In genomic region chr8:108496101-108496500, GRCm38 (mm10) we compare ENCODE assay signal across 18 mouse cellular contexts.
DNase-seq lines count a peak whose midpoint lies in the region; ATAC-seq and TF ChIP-seq lines count a peak whose summit lies in the region.
"Had no signal": no experiment of that assay in that cellular context is flagged by ENCODE, and none has a peak within 500 bp of the region (broad histone marks: within the 10 kb centered on the region; RNA-seq: fewer than 3 reads in every experiment).

No protein-coding gene starts in this region.

- H3K27me3 ChIP-seq in lung, embryonic 14.5 days (ENCODE audit: insufficient read depth, low read length) = no peaks in the 10 kb centered on the region
- H3K27me3 ChIP-seq in forebrain, embryonic 15.5 days = no peaks in the 10 kb centered on the region
- H3K27me3 ChIP-seq in midbrain, embryonic 13.5 days = no peaks in the 10 kb centered on the region

- peak; percentile 63 for DNase-seq in lung, embryonic 14.5 days
- no peak for DNase-seq in lung, postnatal 36 days
- peak; percentile 76 for DNase-seq in brain, embryonic 14.5 days (ENCODE audit: low read depth)
- no peak for DNase-seq in cerebellum, adult 11-12 months
- DNase-seq in natural killer cell, adult 2 months (ENCODE audit: low spot score in 2 of 2) = no peak
- DNase-seq in heart, adult 8-10 months (ENCODE audit: low spot score) = no peak
- DNase-seq: adrenal gland, postnatal 36 days; gastrocnemius, postnatal 10 days; heart, postnatal 14 days; layer of hippocampus, postnatal 36 days; left cerebral cortex, postnatal 4 days; lung, adult 18-20 months; right cerebral cortex, postnatal 25 days; thymus, postnatal 4 days had no signal

- no peak for TF ChIP-seq POLR2A in brain, embryonic 14.5 days (IDR thresholded peaks at IDR 0.05; ENCODE audit: borderline replicate concordance, extremely low read depth, insufficient read depth, insufficient read length, poor library complexity, severe bottlenecking)

- no peak overlapping the region for H3K4me3 ChIP-seq in lung, embryonic 14.5 days (ENCODE audit: low read depth, low read length)
- H3K4me3 ChIP-seq in forebrain, embryonic 15.5 days = no peak overlapping the region
- H3K4me3 ChIP-seq in midbrain, embryonic 13.5 days (replicated peaks) = no peak overlapping the region

- 35% methylated on average over 12 of the region's 12 CpGs for WGBS in lung, embryonic 14.5 days
- 45% methylated on average over 12 of the region's 12 CpGs for WGBS in forebrain, embryonic 15.5 days
- 61% methylated on average over 12 of the region's 12 CpGs for WGBS in midbrain, embryonic 13.5 days

- no peak overlapping the region for H3K27ac ChIP-seq in lung, embryonic 14.5 days (ENCODE audit: low read depth)
- peak overlapping the region; percentile 70 for H3K27ac ChIP-seq in forebrain, embryonic 15.5 days (replicated peaks)
- H3K27ac ChIP-seq in midbrain, embryonic 13.5 days = peak overlapping the region; percentile 74

- no peaks in the 10 kb centered on the region for H3K4me1 ChIP-seq in lung, embryonic 14.5 days (ENCODE audit: insufficient read depth)
- peaks cover 19% of the 10 kb centered on the region for H3K4me1 ChIP-seq in forebrain, embryonic 15.5 days
- peaks cover 21% of the 10 kb centered on the region for H3K4me1 ChIP-seq in midbrain, embryonic 13.5 days (replicated peaks)

- H3K36me3 ChIP-seq in lung, embryonic 14.5 days (ENCODE audit: insufficient read depth) = no peaks in the 10 kb centered on the region
- no peaks in the 10 kb centered on the region for H3K36me3 ChIP-seq in forebrain, embryonic 15.5 days
- no peaks in the 10 kb centered on the region for H3K36me3 ChIP-seq in midbrain, embryonic 13.5 days
- H3K36me3 ChIP-seq: G1E had no signal

- H3K9me3 ChIP-seq in lung, embryonic 14.5 days (ENCODE audit: low read depth, low read length) = no peaks in the 10 kb centered on the region
- no peaks in the 10 kb centered on the region for H3K9me3 ChIP-seq in forebrain, embryonic 15.5 days
- no peaks in the 10 kb centered on the region for H3K9me3 ChIP-seq in midbrain, embryonic 13.5 days

- H3K4me2 ChIP-seq in lung, embryonic 14.5 days = no peak overlapping the region
- H3K4me2 ChIP-seq in forebrain, embryonic 15.5 days (replicated peaks) = no peak overlapping the region
- H3K4me2 ChIP-seq in midbrain, embryonic 13.5 days (replicated peaks) = no peak overlapping the region
- H3K4me2 ChIP-seq: heart, embryonic 11.5 days had no signal

- TF ChIP-seq CTCF in lung, embryonic 14.5 days (IDR thresholded peaks at IDR 0.05; ENCODE audit: low read depth) = no peak
- TF ChIP-seq CTCF in brain, embryonic 14.5 days (IDR thresholded peaks at IDR 0.05; ENCODE audit: borderline replicate concordance, extremely low read depth, insufficient read depth, insufficient read length) = no peak

- H3K9ac ChIP-seq in lung, embryonic 14.5 days = no peak overlapping the region
- no peak overlapping the region for H3K9ac ChIP-seq in forebrain, embryonic 15.5 days (replicated peaks)
- H3K9ac ChIP-seq in midbrain, embryonic 13.5 days (replicated peaks) = 0 out of 2 replicates have a peak overlapping the region, but pooled peaks have one; percentile 7

- no peak for ATAC-seq in lung, embryonic 14.5 days (ENCODE audit: insufficient read depth)
- 0 out of 2 replicates have a peak, but pooled peaks have one; percentile 55 for ATAC-seq in forebrain, embryonic 15.5 days (replicated peaks)
- ATAC-seq in midbrain, embryonic 13.5 days = 0 out of 2 replicates have a peak, but pooled peaks have one; percentile 37

Comparison
In these comparisons a context has a peak if more than half of its experiments do, and no peak if none do; other contexts are left out.
1. DNase-seq: peak in lung, embryonic 14.5 days (single experiment) and brain, embryonic 14.5 days (single experiment); none in lung, postnatal 36 days (single experiment), cerebellum, adult 11-12 months (single experiment), natural killer cell, adult 2 months (0 of 2) and heart, adult 8-10 months (single experiment).